Mouse (Mus musculus) hindbrain, postnatal 0 days (tissue): Measurements from ENCODE around the gene Cfap52. TPM values are rescaled to one million over a fixed set of nuclear protein-coding genes. Genes with fewer than 3 reads are reported as not detected.

Source experiments
- ATAC-seq: fragments of 200-750 bp; cut with Nextera tagmentation; 2 replicates; pipeline ENCODE4 v1.8.0; 2017; ENCODE audit warnings: mild to moderate bottlenecking, moderate TSS enrichment, moderate library complexity
- DNase-seq: peaks from one replicate; pipeline ENCODE4 v3.0.0-alpha.2; 2015; ENCODE audit warnings: low spot score
- H3K27ac ChIP-seq: fragments of 300-500 bp; sonication (generic); 2 replicates; pipeline ENCODE4 v1.5.1; 2014; ENCODE audit warnings: mild to moderate bottlenecking
- H3K27me3 ChIP-seq: fragments of 300-500 bp; sonication (generic); 2 replicates; pipeline ENCODE4 v1.6.1; 2014; ENCODE audit warnings: low read length, mixed read lengths; ENCODE audit not compliant: insufficient read depth
- H3K36me3 ChIP-seq: fragments of 300-500 bp; sonication (generic); 2 replicates; pipeline ENCODE4 v1.6.1; 2014; ENCODE audit warnings: low read length, mixed read lengths; ENCODE audit not compliant: insufficient read depth
- H3K4me1 ChIP-seq: fragments of 300-500 bp; sonication (generic); 2 replicates; pipeline ENCODE4 v1.6.1; 2014; ENCODE audit warnings: antibody characterized with exemption, low read length, mixed read lengths; ENCODE audit not compliant: insufficient read depth
- H3K4me2 ChIP-seq: fragments of 300-500 bp; sonication (generic); 2 replicates; pipeline ENCODE4 v1.6.1; 2014; ENCODE audit warnings: low read depth, mild to moderate bottlenecking, low read length, moderate library complexity, mixed read lengths
- H3K4me3 ChIP-seq: fragments of 300-500 bp; sonication (generic); 2 replicates; pipeline ENCODE4 v1.5.1; 2014; ENCODE audit warnings: low read length
- H3K9ac ChIP-seq: fragments of 300-500 bp; sonication (generic); replicated peaks from 2 replicates; pipeline ENCODE4 v1.6.1; 2014; ENCODE audit warnings: mild to moderate bottlenecking, low read length, moderate library complexity, mixed read lengths
- H3K9me3 ChIP-seq: fragments of 300-500 bp; sonication (generic); 2 replicates; pipeline ENCODE4 v1.6.1; 2016; ENCODE audit warnings: low read length, mixed read lengths
- CTCF ChIP-seq: IDR thresholded peaks from 2 replicates; pipeline ENCODE4 v1.5.1; 2016; ENCODE audit warnings: antibody characterized with exemption, control low read depth, low read depth
- WGBS: fragments of 180-500 bp; shearing (Covaris S2); extraction: QIAGEN DNeasy Blood & Tissue Kit; methylation state at CpG from one replicate; pipeline ENCODE4 v1.1.7; 2014; 5-methylcytosine and 5-hydroxymethylcytosine counted together
- polyA plus RNA-seq: library from polyadenylated mRNA; unstranded; fragments of >200 nt; fragmentation: Nextera tagmentation; extraction: Ambion mirVana; gene quantifications from 2 replicates; pipeline ENCODE4 v1.2.1, GENCODE M21; 2015
- total RNA-seq: library from RNA; depleted of rRNA; stranded (reverse); fragments of >200 nt; gene quantifications from 2 replicates; pipeline ENCODE4 v1.2.3, GENCODE M21; 2014

Cfap52 gene
- total and polyA plus RNA-seq, 2 experiments from 2014 or later: 3.3 to 4.6 TPM

- no peak overlapping the region for H3K27ac ChIP-seq
- no peaks in the 10 kb centered on the region; the same call in 1 of the 2 replicates for H3K27me3 ChIP-seq
- no peak overlapping the region for H3K9ac ChIP-seq
- 90% methylated on average over 3 of the region's 3 CpGs for WGBS
- no peak overlapping the region for H3K4me2 ChIP-seq
- no peaks in the 10 kb centered on the region for H3K9me3 ChIP-seq
- ATAC-seq: no peak
- no peak for DNase-seq
- H3K36me3 ChIP-seq: no peaks in the 10 kb centered on the region
- H3K4me1 ChIP-seq: no peaks in the 10 kb centered on the region
- TF ChIP-seq CTCF: no peak
- no peak overlapping the region for H3K4me3 ChIP-seq
Observed at GRCm38 (mm10) chr11:67998905-67999304, 33.5 kb upstream of the Cfap52 start.

- no peak overlapping the region for H3K4me3 ChIP-seq
- no peaks in the 10 kb centered on the region for H3K36me3 ChIP-seq
- no peak overlapping the region for H3K27ac ChIP-seq
- DNase-seq (no peak), ATAC-seq (no peak)
- no peak for TF ChIP-seq CTCF
- no peaks in the 10 kb centered on the region for H3K9me3 ChIP-seq
- H3K4me2 ChIP-seq: no peak overlapping the region
- no peak overlapping the region for H3K9ac ChIP-seq
- H3K27me3 ChIP-seq: no peaks in the 10 kb centered on the region
- H3K4me1 ChIP-seq: no peaks in the 10 kb centered on the region
- 75% methylated on average over 4 of the region's 4 CpGs for WGBS
Observed at GRCm38 (mm10) chr11:67995965-67996364, 30.5 kb upstream of the Cfap52 start.

GRCm38 (mm10) chr11:67991240-67991639 is 25.8 kb upstream of the Cfap52 start:
- no peak for TF ChIP-seq CTCF
- Histone ChIP-seq H3K4me3 (no peak overlapping the region), H3K9me3 (no peaks in the 10 kb centered on the region), H3K4me2 (no peak overlapping the region), H3K9ac (no peak overlapping the region), H3K27ac (no peak overlapping the region), H3K36me3 (no peaks in the 10 kb centered on the region), H3K27me3 (no peaks in the 10 kb centered on the region), H3K4me1 (no peaks in the 10 kb centered on the region)
- DNase-seq (no peak), ATAC-seq (no peak)
- WGBS: 77% methylated on average over 4 of the region's 4 CpGs

GRCm38 (mm10) chr11:67983564-67983963 is 18.1 kb upstream of the Cfap52 start:
- Histone ChIP-seq H3K4me1 (no peaks in the 10 kb centered on the region), H3K9ac (no peak overlapping the region), H3K4me3 (no peak overlapping the region), H3K27me3 (no peaks in the 10 kb centered on the region), H3K36me3 (0 out of 2 replicates have a peak, but pooled peaks cover 3% of the 10 kb centered on the region), H3K9me3 (no peaks in the 10 kb centered on the region), H3K4me2 (no peak overlapping the region), H3K27ac (no peak overlapping the region)
- TF ChIP-seq CTCF: no peak
- WGBS: 96% methylated on average over 6 of the region's 6 CpGs
- ATAC-seq (no peak), DNase-seq (no peak)

- Histone ChIP-seq H3K9me3 (no peaks in the 10 kb centered on the region), H3K36me3 (no peaks in the 10 kb centered on the region), H3K4me1 (no peaks in the 10 kb centered on the region), H3K27me3 (no peaks in the 10 kb centered on the region), H3K9ac (no peak overlapping the region), H3K27ac (no peak overlapping the region), H3K4me2 (no peak overlapping the region), H3K4me3 (no peak overlapping the region)
- WGBS: 6% methylated on average over 2 of the region's 2 CpGs
- DNase-seq (peak; percentile 82), ATAC-seq (no peak)
- TF ChIP-seq CTCF: peak; percentile 53
Observed at GRCm38 (mm10) chr11:67975252-67975651, 9.8 kb upstream of the Cfap52 start.

- no peak overlapping the region for H3K9ac ChIP-seq
- WGBS: 85% methylated on average over 5 of the region's 5 CpGs
- ATAC-seq (no peak), DNase-seq (no peak)
- no peaks in the 10 kb centered on the region for H3K27me3 ChIP-seq
- H3K36me3 ChIP-seq: no peaks in the 10 kb centered on the region
- no peak overlapping the region for H3K27ac ChIP-seq
- no peak overlapping the region for H3K4me3 ChIP-seq
- no peaks in the 10 kb centered on the region for H3K9me3 ChIP-seq
- no peak for TF ChIP-seq CTCF
- H3K4me1 ChIP-seq: no peaks in the 10 kb centered on the region
- H3K4me2 ChIP-seq: no peak overlapping the region
Observed at GRCm38 (mm10) chr11:67973225-67973624, 7.8 kb upstream of the Cfap52 start.

GRCm38 (mm10) chr11:67972606-67973005 is 7.2 kb upstream of the Cfap52 start:
- ATAC-seq: no peak
- DNase-seq: no peak
- WGBS: 87% methylated on average over 1 of the region's 1 CpGs
- Histone ChIP-seq H3K27ac (no peak overlapping the region), H3K4me2 (no peak overlapping the region), H3K4me1 (no peaks in the 10 kb centered on the region), H3K9ac (no peak overlapping the region), H3K27me3 (no peaks in the 10 kb centered on the region), H3K4me3 (no peak overlapping the region), H3K36me3 (no peaks in the 10 kb centered on the region), H3K9me3 (no peaks in the 10 kb centered on the region)
- no peak for TF ChIP-seq CTCF
